Comparison of ENCODE assay signal across 8 mouse cellular contexts in genomic region chr11:102310768-102311695, GRCm38 (mm10). TPM values are rescaled to one million over a fixed set of nuclear protein-coding genes. Genes with fewer than 3 reads are reported as not detected.
DNase-seq lines count a peak whose midpoint lies in the region; ATAC-seq and TF ChIP-seq lines count a peak whose summit lies in the region.

No protein-coding gene starts in this region.

- WGBS in kidney, postnatal 0 days: 41% methylated on average over 37 of the region's 38 CpGs
- 54% methylated on average over 38 of the region's 38 CpGs for WGBS in stomach, postnatal 0 days

- TF ChIP-seq EP300 in stomach, postnatal 0 days (optimal IDR thresholded peaks at IDR 0.05): no peak

- intact Hi-C loops in heart, postnatal 25 days (cut with DNase I): no loop called here

- 0 out of 2 replicates have a peak, but pooled peaks have one; percentile 8 for ATAC-seq in kidney, postnatal 0 days (replicated peaks; ENCODE audit: low FRiP score, low read depth)
- no peak for ATAC-seq in stomach, postnatal 0 days (ENCODE audit: low FRiP score, low TSS enrichment)

- TF ChIP-seq POLR2A in testis, adult 2 months (IDR thresholded peaks at IDR 0.05; ENCODE audit: control insufficient read depth, low read depth, low read length): no peak

- H3K4me3 ChIP-seq in testis, adult 2 months (ENCODE audit: control insufficient read depth, low read depth, low read length): peak overlapping the region; percentile 40
- no peak overlapping the region for H3K4me3 ChIP-seq in kidney, postnatal 0 days (replicated peaks; ENCODE audit: low read depth, low read length)
- no peak overlapping the region for H3K4me3 ChIP-seq in stomach, postnatal 0 days (ENCODE audit: low read depth, low read length)

- no peaks in the 10 kb centered on the region for H3K36me3 ChIP-seq in testis, adult 2 months (ENCODE audit: control insufficient read depth, insufficient read depth, low read length)
- H3K36me3 ChIP-seq in kidney, postnatal 0 days (ENCODE audit: insufficient read depth, low read length): peaks cover 57% of the 10 kb centered on the region
- peaks cover 27% of the 10 kb centered on the region for H3K36me3 ChIP-seq in stomach, postnatal 0 days (ENCODE audit: control insufficient read depth, insufficient read depth, low read length)

- H3K9me3 ChIP-seq in kidney, postnatal 0 days (replicated peaks; ENCODE audit: low read length): no peaks in the 10 kb centered on the region
- H3K9me3 ChIP-seq in stomach, postnatal 0 days (ENCODE audit: control insufficient read depth, low read length): no peaks in the 10 kb centered on the region

- no peak overlapping the region for H3K27ac ChIP-seq in testis, adult 2 months (ENCODE audit: control insufficient read depth, insufficient read depth, low read depth, low read length)
- 0 out of 2 replicates have a peak overlapping the region, but pooled peaks have one; percentile 36 for H3K27ac ChIP-seq in kidney, postnatal 0 days
- H3K27ac ChIP-seq in stomach, postnatal 0 days (replicated peaks): no peak overlapping the region

- H3K9ac ChIP-seq in kidney, postnatal 0 days (ENCODE audit: low read depth, low read length): 0 out of 2 replicates have a peak overlapping the region, but pooled peaks have one; percentile 27
- H3K9ac ChIP-seq in stomach, postnatal 0 days (ENCODE audit: low read length): no peak overlapping the region

- no peak for TF ChIP-seq CTCF in testis, adult 2 months (IDR thresholded peaks at IDR 0.05; ENCODE audit: control insufficient read depth, insufficient read depth, insufficient replicate concordance, low read depth, low read length)
- no peak for TF ChIP-seq CTCF in kidney, postnatal 0 days (IDR thresholded peaks at IDR 0.05; ENCODE audit: low read depth)
- no peak for TF ChIP-seq CTCF in stomach, postnatal 0 days (IDR thresholded peaks at IDR 0.05; ENCODE audit: low read depth)

- no peak overlapping the region for H3K4me2 ChIP-seq in kidney, postnatal 0 days (ENCODE audit: low read length)
- H3K4me2 ChIP-seq in stomach, postnatal 0 days (replicated peaks; ENCODE audit: low read depth): no peak overlapping the region

- peaks cover 30% of the 10 kb centered on the region for H3K4me1 ChIP-seq in testis, adult 2 months (ENCODE audit: control insufficient read depth, insufficient read depth, low read length)
- H3K4me1 ChIP-seq in kidney, postnatal 0 days (replicated peaks; ENCODE audit: insufficient read depth, low read length): peaks cover 16% of the 10 kb centered on the region; the same call in 1 of the 2 replicates
- H3K4me1 ChIP-seq in stomach, postnatal 0 days (replicated peaks; ENCODE audit: control insufficient read depth, insufficient read depth): peaks cover 9% of the 10 kb centered on the region

- no peaks in the 10 kb centered on the region for H3K27me3 ChIP-seq in testis, adult 2 months (ENCODE audit: control insufficient read depth, insufficient read depth, low read length)
- no peaks in the 10 kb centered on the region for H3K27me3 ChIP-seq in kidney, postnatal 0 days (ENCODE audit: insufficient read depth, low read length)
- H3K27me3 ChIP-seq in stomach, postnatal 0 days (ENCODE audit: control insufficient read depth, insufficient read depth, low read length): no peaks in the 10 kb centered on the region

- peak; percentile 94 for DNase-seq in heart, adult 11 months
- no peak for DNase-seq in heart, postnatal 25 days (ENCODE audit: low spot score)
- DNase-seq in testis, postnatal 14 days (ENCODE audit: low spot score): no peak
- DNase-seq in kidney, postnatal 0 days (ENCODE audit: low spot score): no peak
- DNase-seq in stomach, postnatal 0 days (ENCODE audit: low spot score): peak; percentile 25
- DNase-seq in spleen, postnatal 10 days (ENCODE audit: low spot score in 2 of 2): no peak
- DNase-seq in cerebellum, postnatal 14 days: no peak

RNA-seq across cellular contexts. Expression of gene Ubtf, which starts 8.5 kb away (rescaled TPM):
- 10 to 100 TPM; 56.7 to 57.3 TPM for total RNA-seq in heart, postnatal 25 days (2021)
- polyA plus RNA-seq in testis, adult 2 months (2012; rRNA removed): 8.6 and 8.9 TPM in 2 replicates
- polyA plus RNA-seq in kidney, postnatal 0 days (2015; fragmentation: Nextera tagmentation; extraction: Ambion mirVana): 75.5 and 80.8 TPM in 2 replicates
- 46.6 and 46.7 TPM in 2 replicates for polyA plus RNA-seq in stomach, postnatal 0 days (2015; fragmentation: Nextera tagmentation; extraction: Ambion mirVana)

RNA-seq across cellular contexts. Expression of gene Atxn7l3, which starts 14.6 kb away (rescaled TPM):
- total RNA-seq in heart, postnatal 25 days (2021): 10 to 100 TPM; 21.1 to 21.7 TPM
- 16.8 and 17.8 TPM in 2 replicates for polyA plus RNA-seq in testis, adult 2 months (2012; rRNA removed)
- 9.6 and 9.7 TPM in 2 replicates for polyA plus RNA-seq in kidney, postnatal 0 days (2015; fragmentation: Nextera tagmentation; extraction: Ambion mirVana)
- 6.9 and 7.3 TPM in 2 replicates for polyA plus RNA-seq in stomach, postnatal 0 days (2015; fragmentation: Nextera tagmentation; extraction: Ambion mirVana)

RNA-seq across cellular contexts. Expression of gene Tmub2, which starts 26.3 kb away (rescaled TPM):
- 10 to 100 TPM; 20.7 to 23.3 TPM for total RNA-seq in heart, postnatal 25 days (2021)
- polyA plus RNA-seq in testis, adult 2 months (2012; rRNA removed): 32.6 and 35.2 TPM in 2 replicates
- polyA plus RNA-seq in kidney, postnatal 0 days (2015; fragmentation: Nextera tagmentation; extraction: Ambion mirVana): 46.1 and 49.1 TPM in 2 replicates
- 30.3 and 31.3 TPM in 2 replicates for polyA plus RNA-seq in stomach, postnatal 0 days (2015; fragmentation: Nextera tagmentation; extraction: Ambion mirVana)

RNA-seq across cellular contexts. Expression of gene Asb16, which starts 42.5 kb away (rescaled TPM):
- total RNA-seq in heart, postnatal 25 days (2021): under 1 TPM; 0.61 to 0.68 TPM
- 0.10 and 0.11 TPM in 2 replicates for polyA plus RNA-seq in testis, adult 2 months (2012; rRNA removed)
- 0.09 TPM in 1 of 2 replicates, not detected in the other for polyA plus RNA-seq in kidney, postnatal 0 days (2015; fragmentation: Nextera tagmentation; extraction: Ambion mirVana)
- 0.04 TPM in 1 of 2 replicates, not detected in the other for polyA plus RNA-seq in stomach, postnatal 0 days (2015; fragmentation: Nextera tagmentation; extraction: Ambion mirVana)

RNA-seq across cellular contexts. Expression of gene Slc4a1, which starts 55.0 kb away (rescaled TPM):
- 1 to 10 TPM; 5.3 to 9.5 TPM for total RNA-seq in heart, postnatal 25 days (2021)
- polyA plus RNA-seq in testis, adult 2 months (2012; rRNA removed): not detected in 2 replicates
- 7.4 and 8.0 TPM in 2 replicates for polyA plus RNA-seq in kidney, postnatal 0 days (2015; fragmentation: Nextera tagmentation; extraction: Ambion mirVana)
- 0.72 and 1.1 TPM in 2 replicates for polyA plus RNA-seq in stomach, postnatal 0 days (2015; fragmentation: Nextera tagmentation; extraction: Ambion mirVana)

Comparison
In these comparisons a context has a peak if more than half of its experiments do, and no peak if none do; other contexts are left out.
1. DNase-seq: peak in heart, adult 11 months (single experiment) and stomach, postnatal 0 days (single experiment); none in heart, postnatal 25 days (single experiment), testis, postnatal 14 days (single experiment), kidney, postnatal 0 days (single experiment), spleen, postnatal 10 days (0 of 2) and cerebellum, postnatal 14 days (0 of 2).